Mouse (Mus musculus) heart, adult 2 months (tissue): Measurements from ENCODE around the gene Kri1.

Experiments used
- CTCF ChIP-seq: fragments of 200-600 bp; IDR thresholded peaks from 2 replicates; pipeline ENCODE4 v1.8.1; 2022; ENCODE audit warnings: antibody characterized with exemption, mild to moderate bottlenecking, moderate library complexity
- POLR2A ChIP-seq: fragments of 200-500 bp; IDR thresholded peaks from 2 replicates; pipeline ENCODE4 v1.6.1; 2011; ENCODE audit warnings: mild to moderate bottlenecking, low read depth, low read length, control low read depth; ENCODE audit not compliant: insufficient read depth

- TF ChIP-seq CTCF (no peak), POLR2A (no peak)
These were observed 44.6 kb upstream of the Kri1 start for GRCm38 (mm10) chr9:21332161-21333061.
